Comparison of ENCODE assay signal across 12 mouse cellular contexts in genomic region chr19:28635991-28636553, GRCm38 (mm10). TPM values are rescaled to one million over a fixed set of nuclear protein-coding genes. Genes with fewer than 3 reads are reported as not detected.
DNase-seq lines count a peak whose midpoint lies in the region; ATAC-seq lines count a peak whose summit lies in the region.
"Had no signal": no experiment of that assay in that cellular context is flagged by ENCODE, and none has a peak within 500 bp of the region (broad histone marks: within the 10 kb centered on the region; RNA-seq: fewer than 3 reads in every experiment).

No protein-coding gene starts in this region.

- ATAC-seq in hindbrain, embryonic 14.5 days (ENCODE audit: low FRiP score), result no peak
- ATAC-seq: activated CD4-positive, CD25-positive, alpha-beta regulatory T cell, adult 4 months; lung, postnatal 0 days had no signal

- no peaks in the 10 kb centered on the region for H3K36me3 ChIP-seq in hindbrain, embryonic 14.5 days (replicated peaks; ENCODE audit: control insufficient read depth, insufficient read depth)

- 0 out of 2 replicates have a peak, but pooled peaks cover 4% of the 10 kb centered on the region for H3K4me1 ChIP-seq in hindbrain, embryonic 14.5 days (replicated peaks; ENCODE audit: control insufficient read depth, insufficient read depth, low read length)

- H3K27me3 ChIP-seq in hindbrain, embryonic 14.5 days (ENCODE audit: control insufficient read depth, insufficient read depth, low read length), result no peaks in the 10 kb centered on the region
- H3K27me3 ChIP-seq: CH12.LX had no signal

- peak; percentile 26 for DNase-seq in testis, postnatal 10 days (ENCODE audit: low spot score)
- no peak for DNase-seq in testis, postnatal 14 days (ENCODE audit: low spot score)
- DNase-seq in hindbrain, embryonic 14.5 days (ENCODE audit: low spot score), result peak; percentile 28
- DNase-seq in kidney, postnatal 25 days, result peak; percentile 56 to 79
- DNase-seq in yolk sac, embryonic 10.5 days (ENCODE audit: low spot score), result peak; percentile 64
- DNase-seq in frontal cortex, postnatal 14 days (ENCODE audit: low spot score in 2 of 2), result no peak
- no peak for DNase-seq in thymus, adult 18-20 months
- DNase-seq in right cerebral cortex, postnatal 10 days (ENCODE audit: low spot score in 2 of 2), result no peak
- DNase-seq: heart, adult 2 months had no signal

- H3K9ac ChIP-seq in hindbrain, embryonic 14.5 days, result no peak overlapping the region

- H3K27ac ChIP-seq in hindbrain, embryonic 14.5 days, result 0 out of 2 replicates have a peak overlapping the region, but pooled peaks have one; percentile 17
- H3K27ac ChIP-seq: heart, adult 2 months had no signal

- no peak overlapping the region for H3K4me2 ChIP-seq in hindbrain, embryonic 14.5 days (replicated peaks)

- H3K9me3 ChIP-seq in hindbrain, embryonic 14.5 days (ENCODE audit: control insufficient read depth, low read length), result no peaks in the 10 kb centered on the region

- H3K4me3 ChIP-seq in hindbrain, embryonic 14.5 days (replicated peaks; ENCODE audit: low read length), result no peak overlapping the region
- H3K4me3 ChIP-seq: heart, adult 2 months had no signal

- WGBS in hindbrain, embryonic 14.5 days, result 18% methylated on average over 7 of the region's 8 CpGs

RNA-seq across cellular contexts. Expression of gene Glis3, which starts 43.8 kb away (rescaled TPM):
- polyA plus RNA-seq in hindbrain, embryonic 14.5 days (2014; fragmentation: Nextera tagmentation; extraction: Ambion mirVana), result 3.2 and 4.1 TPM in 2 replicates

Comparison
In these comparisons a context has a peak if more than half of its experiments do, and no peak if none do; other contexts are left out.
1. DNase-seq: peak in testis, postnatal 10 days (single experiment), hindbrain, embryonic 14.5 days (single experiment), kidney, postnatal 25 days (2 of 2) and yolk sac, embryonic 10.5 days (single experiment); none in testis, postnatal 14 days (single experiment), frontal cortex, postnatal 14 days (0 of 2), thymus, adult 18-20 months (0 of 2) and right cerebral cortex, postnatal 10 days (0 of 2).